Mouse (Mus musculus): ENCODE results near the gene Tbc1d9. TPM values are rescaled to one million over a fixed set of nuclear protein-coding genes. Genes with fewer than 3 reads are reported as not detected.

Gene Tbc1d9
- total RNA-seq (2014; rRNA removed; ENCODE audit: low replicate concordance) (4.3 and 6.2 TPM in 2 replicates), polyA plus RNA-seq (2015; fragmentation: Nextera tagmentation; extraction: Ambion mirVana) (0.45 and 0.49 TPM in 2 replicates)

GRCm38 (mm10) chr8:83165235-83165930 is at the start of gene Tbc1d9:
TSS of gene Tbc1d9 (plus strand) at chr8:83165352.
- Histone ChIP-seq H3K27me3 (ENCODE audit: control insufficient read depth, insufficient read depth, low read length) (peaks cover 25% of the 10 kb centered on the region), H3K36me3 (replicated peaks; ENCODE audit: control insufficient read depth, insufficient read depth, low read length) (no peaks in the 10 kb centered on the region), H3K4me3 (ENCODE audit: low read depth, low read length) (peak within 1 kb of the TSS; percentile 69), H3K4me2 (ENCODE audit: low read depth, low read length) (peak within 1 kb of the TSS; percentile 91), H3K9ac (replicated peaks; ENCODE audit: low read depth, low read length) (peak within 1 kb of the TSS; percentile 80), H3K4me1 (ENCODE audit: control insufficient read depth, insufficient read depth) (no peaks in the 10 kb centered on the region; the same call in 1 of the 2 replicates), H3K27ac (ENCODE audit: low read depth) (peak within 1 kb of the TSS; percentile 79), H3K9me3 (replicated peaks; ENCODE audit: control insufficient read depth, low read length) (no peaks in the 10 kb centered on the region)
- no peak for TF ChIP-seq EP300 (IDR thresholded peaks at IDR 0.05; ENCODE audit: low read depth)
- peak; percentile 19; the same call in 1 of the 2 replicates for TF ChIP-seq CTCF (IDR thresholded peaks at IDR 0.05; ENCODE audit: low read depth)
- 0% methylated on average over 62 of the region's 63 CpGs for WGBS
- DNase-seq (ENCODE audit: low spot score) (peak; percentile 48), ATAC-seq (ENCODE audit: insufficient read depth, low read depth) (peak; percentile 85)

DNA sequence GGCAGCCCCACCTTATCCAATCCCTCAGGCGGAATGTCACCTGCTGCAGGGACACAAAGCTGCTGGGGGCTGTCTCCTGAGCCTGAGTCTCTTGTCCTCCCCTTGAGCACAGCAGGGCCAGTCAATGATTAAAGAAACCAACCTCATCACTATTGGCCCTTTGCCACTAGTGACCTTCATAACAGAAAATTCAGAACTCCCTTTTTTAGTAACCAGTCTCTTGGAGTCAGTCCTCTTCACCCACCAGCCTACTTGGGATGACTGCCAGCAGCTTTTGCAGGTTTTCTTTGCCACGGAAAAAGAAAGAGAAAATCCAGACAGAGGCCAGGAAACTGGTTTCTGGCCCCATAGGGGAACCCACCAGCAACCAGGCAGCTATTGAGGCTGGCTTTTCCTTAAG is 30.1 kb upstream of the Tbc1d9 start:
- no peak for TF ChIP-seq EP300 (IDR thresholded peaks at IDR 0.05; ENCODE audit: low read depth)
- no peak for TF ChIP-seq CTCF (IDR thresholded peaks at IDR 0.05; ENCODE audit: low read depth)
- Histone ChIP-seq H3K27me3 (ENCODE audit: control insufficient read depth, insufficient read depth, low read length) (no peaks in the 10 kb centered on the region), H3K4me2 (ENCODE audit: low read depth, low read length) (no peak overlapping the region), H3K9ac (replicated peaks; ENCODE audit: low read depth, low read length) (no peak overlapping the region), H3K27ac (ENCODE audit: low read depth) (no peak overlapping the region), H3K9me3 (replicated peaks; ENCODE audit: control insufficient read depth, low read length) (no peaks in the 10 kb centered on the region), H3K4me1 (ENCODE audit: control insufficient read depth, insufficient read depth) (peaks cover 11% of the 10 kb centered on the region), H3K4me3 (ENCODE audit: low read depth, low read length) (no peak overlapping the region), H3K36me3 (replicated peaks; ENCODE audit: control insufficient read depth, insufficient read depth, low read length) (no peaks in the 10 kb centered on the region)
- no peak for DNase-seq (ENCODE audit: low spot score)
- no peak for ATAC-seq (ENCODE audit: insufficient read depth, low read depth)
- 31% methylated on average over 2 of the region's 2 CpGs for WGBS

GRCm38 (mm10) chr8:83140068-83140467 is 25.1 kb upstream of the Tbc1d9 start:
- Histone ChIP-seq H3K27me3 (ENCODE audit: control insufficient read depth, insufficient read depth, low read length) (no peaks in the 10 kb centered on the region), H3K9ac (replicated peaks; ENCODE audit: low read depth, low read length) (no peak overlapping the region), H3K9me3 (replicated peaks; ENCODE audit: control insufficient read depth, low read length) (no peaks in the 10 kb centered on the region), H3K4me1 (ENCODE audit: control insufficient read depth, insufficient read depth) (peaks cover 4% of the 10 kb centered on the region), H3K36me3 (replicated peaks; ENCODE audit: control insufficient read depth, insufficient read depth, low read length) (no peaks in the 10 kb centered on the region), H3K27ac (ENCODE audit: low read depth) (no peak overlapping the region), H3K4me2 (ENCODE audit: low read depth, low read length) (no peak overlapping the region), H3K4me3 (ENCODE audit: low read depth, low read length) (no peak overlapping the region)
- TF ChIP-seq CTCF (IDR thresholded peaks at IDR 0.05; ENCODE audit: low read depth), result no peak
- no peak for TF ChIP-seq EP300 (IDR thresholded peaks at IDR 0.05; ENCODE audit: low read depth)
- ATAC-seq (ENCODE audit: insufficient read depth, low read depth) (peak; percentile 47), DNase-seq (ENCODE audit: low spot score) (peak; percentile 14)
- 50% methylated on average over 1 of the region's 1 CpGs for WGBS

- Histone ChIP-seq H3K4me1 (ENCODE audit: control insufficient read depth, insufficient read depth) (no peaks in the 10 kb centered on the region; the same call in 1 of the 2 replicates), H3K27me3 (ENCODE audit: control insufficient read depth, insufficient read depth, low read length) (no peaks in the 10 kb centered on the region), H3K4me2 (ENCODE audit: low read depth, low read length) (no peak overlapping the region), H3K9me3 (replicated peaks; ENCODE audit: control insufficient read depth, low read length) (no peaks in the 10 kb centered on the region), H3K9ac (replicated peaks; ENCODE audit: low read depth, low read length) (no peak overlapping the region), H3K4me3 (ENCODE audit: low read depth, low read length) (no peak overlapping the region), H3K27ac (ENCODE audit: low read depth) (peak overlapping the region; percentile 30; the same call in 1 of the 2 replicates), H3K36me3 (replicated peaks; ENCODE audit: control insufficient read depth, insufficient read depth, low read length) (no peaks in the 10 kb centered on the region)
- ATAC-seq (ENCODE audit: insufficient read depth, low read depth), result no peak
- WGBS, result 58% methylated on average over 3 of the region's 3 CpGs
- TF ChIP-seq EP300 (IDR thresholded peaks at IDR 0.05; ENCODE audit: low read depth), result no peak
- TF ChIP-seq CTCF (IDR thresholded peaks at IDR 0.05; ENCODE audit: low read depth), result no peak
- DNase-seq (ENCODE audit: low spot score), result no peak
These were observed 24.4 kb upstream of the Tbc1d9 start for GRCm38 (mm10) chr8:83140701-83141111.

GRCm38 (mm10) chr8:83141358-83141757 is 23.8 kb upstream of the Tbc1d9 start:
- no peak overlapping the region for H3K9ac ChIP-seq (replicated peaks; ENCODE audit: low read depth, low read length)
- 67% methylated on average over 5 of the region's 5 CpGs for WGBS

More at GRCm38 (mm10) chr8:83141358-83141757, 23.8 kb upstream of the Tbc1d9 start:
- Histone ChIP-seq H3K27me3 (ENCODE audit: control insufficient read depth, insufficient read depth, low read length) (no peaks in the 10 kb centered on the region), H3K9me3 (replicated peaks; ENCODE audit: control insufficient read depth, low read length) (no peaks in the 10 kb centered on the region), H3K27ac (ENCODE audit: low read depth) (no peak overlapping the region), H3K4me3 (ENCODE audit: low read depth, low read length) (no peak overlapping the region), H3K36me3 (replicated peaks; ENCODE audit: control insufficient read depth, insufficient read depth, low read length) (no peaks in the 10 kb centered on the region), H3K4me1 (ENCODE audit: control insufficient read depth, insufficient read depth) (no peaks in the 10 kb centered on the region; the same call in 1 of the 2 replicates), H3K4me2 (ENCODE audit: low read depth, low read length) (no peak overlapping the region)
- no peak for ATAC-seq (ENCODE audit: insufficient read depth, low read depth)
- DNase-seq (ENCODE audit: low spot score), result no peak
- TF ChIP-seq EP300 (IDR thresholded peaks at IDR 0.05; ENCODE audit: low read depth), result no peak

All from heart, postnatal 0 days (tissue).